Mouse (Mus musculus) heart, embryonic 14.5 days (tissue): ENCODE measurements around the gene Rabgap1l. TPM values are rescaled to one million over a fixed set of nuclear protein-coding genes. Genes with fewer than 3 reads are reported as not detected.
"Not testable (repeated sequence)": the region's sequence is repeated elsewhere in the genome, so short reads cannot be mapped to it uniquely, and the experiment has no call there.

Source experiments
- ATAC-seq: fragments of 200-750 bp; cut with Nextera tagmentation; 2 replicates; pipeline ENCODE4 v1.8.0; 2017; ENCODE audit warnings: low read depth, moderate TSS enrichment; ENCODE audit not compliant: insufficient number of reproducible peaks, insufficient read depth, low FRiP score
- H3K27ac ChIP-seq, 2 experiments: fragments of 200-500 bp in 1 of 2; fragments of 300-500 bp in 1 of 2; sonication (generic) in 1 of 2; replicated peaks in 1 of 2; 2 replicates each; pipeline ENCODE4 v1.5.1; 2012 to 2014; ENCODE audit warnings: low read depth in 2 of 2, low read length in 2 of 2, control low read depth in 1 of 2, mild to moderate bottlenecking in 1 of 2, mixed read lengths in 1 of 2; ENCODE audit not compliant: control insufficient read depth in 1 of 2, insufficient read depth in 1 of 2
- H3K27me3 ChIP-seq: fragments of 300-500 bp; sonication (generic); 2 replicates; pipeline ENCODE4 v1.6.1; 2014; ENCODE audit warnings: mild to moderate bottlenecking, low read length, control low read depth; ENCODE audit not compliant: control insufficient read depth, insufficient read depth
- H3K36me3 ChIP-seq: fragments of 300-500 bp; sonication (generic); 2 replicates; pipeline ENCODE4 v1.6.1; 2014; ENCODE audit warnings: mild to moderate bottlenecking, control low read depth, low read length, mixed read lengths; ENCODE audit not compliant: control insufficient read depth, insufficient read depth
- H3K4me1 ChIP-seq, 2 experiments: fragments of 200-500 bp in 1 of 2; fragments of 300-500 bp in 1 of 2; sonication (generic) in 1 of 2; 2 replicates each; pipeline ENCODE4 v1.6.1; 2012 to 2014; ENCODE audit warnings: low read length in 2 of 2, control low read depth in 1 of 2, mixed read lengths in 1 of 2; ENCODE audit not compliant: control insufficient read depth in 2 of 2, insufficient read depth in 2 of 2
- H3K4me2 ChIP-seq: fragments of 300-500 bp; sonication (generic); 2 replicates; pipeline ENCODE4 v1.6.1; 2014; ENCODE audit warnings: mild to moderate bottlenecking, low read length
- H3K4me3 ChIP-seq, 2 experiments: fragments of 200-500 bp in 1 of 2; fragments of 300-500 bp in 1 of 2; sonication (generic) in 1 of 2; 2 replicates each; pipeline ENCODE4 v1.5.1; 2012 to 2014; ENCODE audit warnings: low read length in 2 of 2, mild to moderate bottlenecking in 2 of 2, control low read depth in 1 of 2, low read depth in 1 of 2, moderate library complexity in 1 of 2; ENCODE audit not compliant: control insufficient read depth in 1 of 2, insufficient read depth in 1 of 2
- H3K9ac ChIP-seq: fragments of 300-500 bp; sonication (generic); 2 replicates; pipeline ENCODE4 v1.6.1; 2014; ENCODE audit warnings: mild to moderate bottlenecking, low read length
- H3K9me3 ChIP-seq: fragments of 300-500 bp; sonication (generic); 2 replicates; pipeline ENCODE4 v1.6.1; 2016; ENCODE audit warnings: low read length, control low read depth; ENCODE audit not compliant: control insufficient read depth
- WGBS: fragments of 180-500 bp; shearing (Covaris S2); extraction: QIAGEN DNeasy Blood & Tissue Kit; methylation state at CpG from one replicate; pipeline ENCODE4 v1.1.7; 2014; 5-methylcytosine and 5-hydroxymethylcytosine counted together
- polyA plus RNA-seq: library from polyadenylated mRNA; unstranded; fragments of >200 nt; fragmentation: Nextera tagmentation; extraction: Ambion mirVana; gene quantifications from 2 replicates; pipeline ENCODE4 v1.2.1, GENCODE M21; 2014

Gene Rabgap1l
- polyA plus RNA-seq, 1 experiment from 2014 or later = 95.6 TPM

- no peak for ATAC-seq
- Histone ChIP-seq H3K4me2 (no peak overlapping the region), H3K27me3 (no peaks in the 10 kb centered on the region), H3K9ac (no peak overlapping the region), H3K4me3 (no peak overlapping the region), H3K4me1 (peaks cover 6 to 17% of the 10 kb centered on the region in 2 experiments), H3K9me3 (no peaks in the 10 kb centered on the region), H3K36me3 (peaks cover 5% of the 10 kb centered on the region; the same call in 1 of the 2 replicates), H3K27ac (no peak overlapping the region)
- 63% methylated on average over 3 of the region's 3 CpGs for WGBS
Observed at GRCm38 (mm10) chr1:160672088-160672814, 120.8 kb downstream of the Rabgap1l start.

GRCm38 (mm10) chr1:160655806-160656470 lies 137.1 kb downstream of the Rabgap1l start:
- H3K9ac ChIP-seq = no peak overlapping the region
- 54% methylated on average over 2 of the region's 2 CpGs for WGBS
- no peak for ATAC-seq

GRCm38 (mm10) chr1:160651691-160652090 lies 141.3 kb downstream of the Rabgap1l start:
- Histone ChIP-seq H3K27me3 (no peaks in the 10 kb centered on the region), H3K36me3 (no peaks in the 10 kb centered on the region), H3K4me3 (no peak overlapping the region), H3K4me2 (no peak overlapping the region), H3K27ac (0 out of 4 replicates have a peak overlapping the region, but pooled peaks of 1 of the 2 experiments have one; percentile 4), H3K9me3 (no peaks in the 10 kb centered on the region), H3K9ac (no peak overlapping the region), H3K4me1 (peaks cover 0 to 7% of the 10 kb centered on the region in 2 experiments)
- ATAC-seq = no peak
- WGBS = 23% methylated on average over 3 of the region's 3 CpGs

More at GRCm38 (mm10) chr1:160655806-160656470, 137.1 kb downstream of the Rabgap1l start:
- Histone ChIP-seq H3K4me2 (no peak overlapping the region), H3K9me3 (no peaks in the 10 kb centered on the region), H3K27ac (no peak overlapping the region), H3K4me3 (no peak overlapping the region), H3K27me3 (no peaks in the 10 kb centered on the region), H3K4me1 (peaks cover 0 to 7% of the 10 kb centered on the region in 2 experiments), H3K36me3 (no peaks in the 10 kb centered on the region)

GRCm38 (mm10) chr1:160645416-160645815 lies 147.6 kb downstream of the Rabgap1l start:
- Histone ChIP-seq H3K9ac (no peak overlapping the region), H3K27me3 (no peaks in the 10 kb centered on the region), H3K4me2 (no peak overlapping the region), H3K4me3 (no peak overlapping the region), H3K27ac (no peak overlapping the region), H3K36me3 (peaks cover 5% of the 10 kb centered on the region), H3K9me3 (no peaks in the 10 kb centered on the region), H3K4me1 (no peaks in the 10 kb centered on the region; a peak in 2 of 4 replicates)
- ATAC-seq = no peak
- WGBS = 95% methylated on average over 3 of the region's 3 CpGs

- ATAC-seq = no peak
- Histone ChIP-seq H3K9me3 (no peaks in the 10 kb centered on the region), H3K4me3 (no peak overlapping the region), H3K9ac (no peak overlapping the region), H3K27ac (no peak overlapping the region), H3K27me3 (no peaks in the 10 kb centered on the region), H3K36me3 (peaks cover 5% of the 10 kb centered on the region; the same call in 1 of the 2 replicates), H3K4me1 (no peaks in the 10 kb centered on the region), H3K4me2 (no peak overlapping the region)
- WGBS = 69% methylated on average over 12 of the region's 12 CpGs
Observed at GRCm38 (mm10) chr1:160628213-160628932, 164.6 kb downstream of the Rabgap1l start.

GRCm38 (mm10) chr1:160624354-160625120 lies 168.5 kb downstream of the Rabgap1l start:
- 83% methylated on average over 4 of the region's 4 CpGs for WGBS
- H3K27me3 ChIP-seq, H3K4me3 ChIP-seq, H3K4me1 ChIP-seq, H3K9me3 ChIP-seq, ATAC-seq, H3K36me3 ChIP-seq, H3K9ac ChIP-seq, H3K27ac ChIP-seq, H3K4me2 ChIP-seq: not testable (repeated sequence)

- Histone ChIP-seq H3K27me3 (no peaks in the 10 kb centered on the region), H3K4me2 (no peak overlapping the region), H3K27ac (no peak overlapping the region), H3K9me3 (no peaks in the 10 kb centered on the region), H3K4me3 (no peak overlapping the region), H3K36me3 (no peaks in the 10 kb centered on the region), H3K4me1 (no peaks in the 10 kb centered on the region), H3K9ac (no peak overlapping the region)
- ATAC-seq = no peak
- 77% methylated on average over 2 of the region's 2 CpGs for WGBS
Observed at GRCm38 (mm10) chr1:160618201-160618600, 174.8 kb downstream of the Rabgap1l start.
